Mouse (Mus musculus) B cell, adult (primary cell): ENCODE results near the gene Angptl1. TPM values are rescaled to one million over a fixed set of nuclear protein-coding genes. Genes with fewer than 3 reads are reported as not detected.

Experiments used
- total RNA-seq: library from RNA; stranded (reverse); gene quantifications from 4 replicates; pipeline ENCODE4 v1.2.4, GENCODE M21; 2023; ENCODE audit not compliant: inconsistent age

Angptl1 gene
- not detected in 4 replicates for total RNA-seq

GRCm38 (mm10) chr1:156838177-156838576, at the start of gene Angptl1:
Gene Angptl1 (plus strand): TSS chr1:156838562.

Other genes with a start within 250 kb of the Angptl1 start
- 37.1 to 53.6 TPM (median 48.8 TPM) in 4 replicates for gene Tor3a, start 164.2 kb upstream of the Angptl1 start, total RNA-seq
- 24.1 to 24.3 TPM (median 24.3 TPM) in 4 replicates for gene Fam20b, start 119.5 kb upstream of the Angptl1 start, total RNA-seq
- 885 to 959 TPM (median 928 TPM) in 4 replicates for gene Ralgps2, start 101.1 kb downstream of the Angptl1 start, total RNA-seq